Mouse (Mus musculus) lung, postnatal 10 days (tissue): Measurements from ENCODE around the gene Galnt14.
A peak's percentile ranks its signal among the peaks of the same experiment; 100 is the strongest.

Source experiments
- DNase-seq: peaks from one replicate; pipeline ENCODE4 v3.0.0; 2021

Galnt14 gene

DNA sequence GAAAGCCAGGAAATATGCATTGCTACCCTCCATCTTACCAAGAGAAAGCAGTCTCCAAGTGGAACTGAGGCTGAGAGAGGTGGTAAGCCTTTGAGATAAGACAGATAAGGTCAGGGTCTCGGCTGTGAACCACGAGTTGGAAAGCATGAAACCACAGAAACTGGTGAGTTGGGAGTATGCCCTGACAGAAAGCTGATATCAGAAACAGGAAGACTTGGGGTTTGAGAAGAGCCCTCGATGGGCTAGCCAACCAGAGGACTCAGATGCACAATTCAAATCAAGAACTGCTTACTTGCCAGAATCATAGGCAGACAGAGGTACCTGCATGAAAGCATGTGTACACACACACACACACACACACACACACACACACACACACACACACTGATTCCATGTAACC is 47.0 kb downstream of the Galnt14 start:
- DNase-seq: no peak

DNA sequence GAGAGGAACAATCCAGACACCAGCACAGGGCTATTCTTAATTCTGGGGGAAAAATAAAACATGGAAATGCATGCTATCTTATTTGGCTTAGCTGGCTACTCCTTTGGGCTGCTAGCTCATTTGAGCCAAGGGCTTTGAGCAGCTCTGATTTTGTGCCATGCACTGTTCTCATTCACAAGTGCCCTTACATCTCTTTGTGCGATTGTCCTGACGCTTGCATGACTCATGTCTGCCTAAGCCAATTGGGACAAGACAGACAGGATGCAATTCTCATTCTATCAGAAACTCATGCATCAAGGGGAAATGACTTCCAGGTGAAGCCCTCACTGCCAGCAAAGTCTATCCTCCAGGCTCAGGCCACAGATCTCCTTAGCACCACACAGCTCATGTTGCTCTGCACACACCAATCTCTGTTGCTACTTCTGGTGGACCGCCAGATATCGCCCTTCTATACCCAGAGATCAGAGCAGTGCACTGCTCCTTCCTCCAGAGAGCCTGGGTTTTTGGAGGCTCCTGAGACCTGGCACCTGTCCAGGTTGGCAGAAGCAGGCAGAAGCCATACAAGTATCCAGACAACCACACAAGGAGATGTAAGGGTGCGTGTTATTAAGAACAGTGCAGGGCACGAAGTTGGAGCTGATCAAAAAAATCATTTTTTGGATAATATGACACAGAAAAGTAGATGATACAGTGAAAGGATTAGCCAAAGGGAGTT is 51.4 kb downstream of the Galnt14 start:
- DNase-seq: no peak

DNA sequence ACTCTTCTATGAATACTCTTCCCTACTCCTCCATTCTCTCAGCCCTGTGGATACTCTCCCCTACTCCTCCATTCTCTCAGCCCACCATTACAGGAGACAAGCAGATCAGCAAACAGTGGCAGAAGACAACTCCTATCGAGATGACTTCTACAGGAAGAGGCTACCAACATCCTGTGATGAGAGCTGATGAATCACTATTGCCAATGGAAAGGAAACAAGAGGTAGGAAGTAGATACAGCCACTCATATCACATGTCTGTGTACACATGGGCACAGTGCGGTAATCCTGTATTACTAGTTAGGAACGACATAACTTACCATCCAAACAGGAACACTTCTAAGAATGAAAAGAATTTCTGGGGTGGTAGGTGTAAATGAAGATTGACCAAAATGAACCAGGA is 53.9 kb downstream of the Galnt14 start:
- DNase-seq: no peak

- no peak for DNase-seq
Observed at GRCm38 (mm10) chr17:73654261-73654660, 56.0 kb downstream of the Galnt14 start.

- DNase-seq: no peak
Observed at GRCm38 (mm10) chr17:73649371-73649770, 60.9 kb downstream of the Galnt14 start.

DNA sequence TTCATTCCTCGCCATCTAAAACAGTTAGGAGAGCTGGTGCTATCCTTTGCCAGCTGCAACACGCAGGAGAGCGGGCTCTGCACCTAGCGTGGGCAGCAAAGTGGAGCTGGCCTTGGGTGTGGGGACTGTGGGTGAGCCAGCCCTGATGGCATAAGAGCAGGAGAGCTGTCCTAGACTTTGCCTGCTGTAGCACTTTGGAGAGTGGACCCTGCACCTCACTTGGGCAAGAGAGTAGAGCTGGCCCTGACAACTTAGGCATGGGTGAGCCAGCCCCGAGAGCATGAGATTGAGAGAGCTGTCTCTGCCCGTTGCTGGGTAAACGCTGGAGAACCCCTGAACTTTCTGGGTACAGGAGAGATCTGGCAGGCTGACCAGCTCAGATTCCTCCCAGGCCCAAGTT is 68.6 kb downstream of the Galnt14 start:
- no peak for DNase-seq

DNA sequence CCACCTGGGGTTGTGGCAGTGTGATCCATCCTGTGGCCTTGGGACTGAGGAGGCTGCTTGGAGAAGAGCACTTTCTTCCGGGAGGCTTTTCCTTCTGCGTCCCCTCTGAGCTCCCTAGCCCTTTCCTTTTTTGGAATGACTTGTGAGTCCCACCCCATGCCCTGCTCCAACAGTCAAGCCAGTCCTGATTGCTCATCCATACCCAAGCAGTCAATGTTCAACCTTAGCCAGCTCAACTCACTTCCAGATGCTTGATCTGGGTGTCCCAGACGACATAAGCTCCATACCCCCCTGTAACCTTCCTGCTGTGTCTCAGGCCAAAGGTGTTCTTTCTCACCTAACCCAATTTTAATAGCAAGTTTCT is 70.2 kb downstream of the Galnt14 start:
- no peak for DNase-seq

DNA sequence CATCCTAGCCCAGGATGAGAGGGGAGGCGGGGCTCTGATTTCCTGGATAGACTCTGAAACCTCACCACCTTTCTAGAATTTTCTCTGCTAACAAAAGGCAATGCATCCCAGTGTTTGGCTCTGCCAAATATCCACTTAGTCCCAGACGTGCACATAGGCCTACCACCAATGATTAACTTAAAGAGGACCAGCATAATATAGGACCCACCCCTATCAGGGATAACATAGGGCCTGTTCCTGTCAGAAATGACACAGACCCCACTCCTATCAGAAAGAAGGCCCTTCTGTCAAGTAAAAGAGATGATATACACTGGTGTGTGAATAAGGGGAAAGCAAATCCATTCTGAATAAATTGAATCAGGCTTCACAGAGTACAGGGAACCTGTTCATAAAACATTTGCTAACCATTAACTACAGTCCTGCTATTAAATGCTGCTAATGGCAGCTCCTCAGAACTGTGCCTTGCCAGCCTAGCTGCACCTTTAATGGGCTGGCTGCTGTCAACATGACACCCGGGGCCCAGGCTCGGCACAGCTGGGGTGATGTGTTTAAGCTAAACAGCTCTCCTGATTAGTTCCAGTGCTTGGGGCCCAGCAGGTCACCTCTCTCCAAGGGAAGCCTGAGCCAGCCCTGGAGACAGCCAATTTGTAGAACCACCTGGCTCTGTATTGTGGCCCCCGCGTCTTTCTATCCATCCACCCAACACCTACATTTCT is 70.7 kb downstream of the Galnt14 start:
- no peak for DNase-seq

DNA sequence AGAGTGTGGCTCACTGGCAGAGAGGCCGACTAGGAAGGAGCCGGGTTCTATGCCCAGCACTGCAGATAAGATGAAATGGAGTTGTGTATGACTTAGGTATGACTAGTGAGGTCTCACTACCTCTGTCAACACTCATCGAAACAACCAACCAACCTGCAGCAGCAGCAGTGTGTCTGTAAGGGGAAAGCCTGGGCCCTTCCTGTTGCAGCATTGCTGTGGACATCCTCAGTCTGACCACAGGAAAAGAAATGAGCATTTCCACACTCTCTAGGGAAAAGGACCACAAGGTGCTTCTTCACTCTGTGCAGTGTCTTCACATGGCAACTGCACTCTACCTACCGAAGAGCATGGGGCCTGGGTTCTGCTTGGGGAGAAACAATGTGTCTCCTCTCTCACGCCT is 73.3 kb downstream of the Galnt14 start:
- no peak for DNase-seq

DNA sequence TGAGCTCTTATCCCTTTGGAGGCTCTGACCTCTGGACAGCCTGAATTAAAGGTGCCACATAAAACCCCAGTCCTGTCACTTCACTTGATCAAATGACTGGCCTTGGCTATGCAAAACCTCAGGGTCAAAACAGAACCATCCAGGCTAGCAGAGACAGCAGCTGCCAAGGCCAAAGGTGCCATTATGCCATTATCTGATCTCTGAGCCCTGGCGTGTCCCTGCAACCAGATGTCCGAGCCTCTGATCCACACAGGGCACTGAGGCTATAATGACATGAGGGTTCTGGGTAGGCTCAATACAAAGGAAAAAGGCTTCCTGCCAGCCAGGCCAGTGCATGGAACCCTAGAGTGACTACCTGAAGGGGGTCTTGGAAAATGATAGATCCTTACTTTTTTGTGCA is 75.4 kb downstream of the Galnt14 start:
- no peak for DNase-seq

GRCm38 (mm10) chr17:73633991-73634710 is 76.1 kb downstream of the Galnt14 start:
- no peak for DNase-seq

GRCm38 (mm10) chr17:73628263-73628914 is 81.9 kb downstream of the Galnt14 start:
- DNase-seq: no peak

- DNase-seq: no peak
Observed at GRCm38 (mm10) chr17:73626912-73627311, 83.3 kb downstream of the Galnt14 start.

DNA sequence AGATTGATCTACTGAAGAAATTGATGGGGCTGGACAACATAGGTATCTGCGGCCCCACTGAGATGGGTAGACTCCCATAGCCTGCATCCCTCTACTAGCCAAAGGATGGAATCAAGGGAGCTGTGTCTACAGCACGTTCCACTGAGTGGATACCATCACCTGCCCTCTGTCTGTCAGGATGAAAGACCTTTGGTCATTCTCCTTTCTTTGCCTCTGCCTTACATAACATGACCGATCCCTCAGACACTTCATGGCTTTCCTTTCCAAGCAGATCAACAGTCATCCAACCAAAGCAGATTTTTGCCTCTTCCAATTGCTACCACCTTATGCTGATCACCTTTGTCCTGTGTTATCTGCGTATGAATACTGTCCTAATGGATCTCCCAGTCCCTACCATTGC is 90.2 kb downstream of the Galnt14 start:
- DNase-seq: no peak

DNA sequence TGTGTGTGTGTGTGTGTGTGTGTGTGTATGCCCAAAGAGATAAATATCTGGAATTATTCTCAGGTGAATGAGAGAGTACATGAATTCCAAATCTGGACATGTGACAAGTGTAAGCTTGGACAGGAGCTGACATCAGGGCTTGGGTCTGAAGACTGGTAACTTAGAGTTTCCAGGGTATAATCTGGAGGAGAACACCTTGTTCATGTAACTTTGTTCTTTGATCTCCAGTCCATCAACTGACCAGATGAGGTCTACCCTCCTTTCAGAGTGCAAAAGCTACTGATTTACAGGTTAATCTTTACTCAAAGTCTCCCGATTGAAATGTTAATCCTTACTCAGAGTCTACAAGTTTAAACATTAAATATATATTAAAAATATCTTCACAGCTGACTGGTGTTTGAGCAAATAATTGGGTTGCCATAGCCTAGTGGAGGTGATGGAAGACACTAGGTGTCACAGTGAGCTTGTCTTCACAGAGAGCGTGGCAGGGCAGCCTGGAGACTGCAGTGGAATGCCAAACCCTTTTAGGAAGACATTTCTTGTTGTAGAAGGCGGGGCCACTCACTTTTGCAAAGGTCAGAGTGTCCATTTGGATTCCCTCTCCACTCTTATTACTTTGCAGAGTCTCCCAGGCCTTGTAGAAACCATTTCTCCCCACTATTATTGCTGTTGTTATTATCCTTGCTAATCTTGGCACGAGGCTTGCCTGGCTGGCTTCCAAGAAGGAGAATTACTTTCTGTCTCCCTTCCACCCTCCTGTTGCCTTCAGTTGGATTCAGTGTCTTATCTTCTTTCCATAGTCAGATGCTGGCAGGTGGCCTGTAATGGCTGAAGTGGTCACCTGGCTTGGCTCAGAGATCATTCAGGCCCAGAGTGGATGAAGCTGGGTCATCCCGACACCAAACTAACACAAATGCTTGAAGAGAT is 107.4 kb downstream of the Galnt14 start:
- DNase-seq: peak; percentile 3

DNA sequence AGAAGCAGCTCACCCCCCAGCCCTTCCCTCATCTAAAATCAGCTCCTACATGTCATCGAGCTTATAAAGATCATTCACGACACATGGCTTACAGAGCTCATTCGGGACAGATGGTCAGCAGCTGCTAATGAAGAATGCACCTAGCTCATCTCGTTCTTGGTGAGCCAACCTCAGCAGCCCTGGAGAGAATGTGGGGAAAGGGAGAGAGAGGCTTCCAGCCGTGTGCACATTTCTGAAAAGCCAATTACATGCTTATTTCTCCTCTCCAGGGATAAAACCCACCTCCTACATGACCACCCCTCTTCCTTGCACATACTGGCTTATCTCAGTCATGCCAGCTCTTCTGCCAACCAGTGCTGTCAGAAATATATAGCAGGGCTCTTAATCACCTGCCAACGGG is 110.3 kb downstream of the Galnt14 start:
- DNase-seq: no peak

DNA sequence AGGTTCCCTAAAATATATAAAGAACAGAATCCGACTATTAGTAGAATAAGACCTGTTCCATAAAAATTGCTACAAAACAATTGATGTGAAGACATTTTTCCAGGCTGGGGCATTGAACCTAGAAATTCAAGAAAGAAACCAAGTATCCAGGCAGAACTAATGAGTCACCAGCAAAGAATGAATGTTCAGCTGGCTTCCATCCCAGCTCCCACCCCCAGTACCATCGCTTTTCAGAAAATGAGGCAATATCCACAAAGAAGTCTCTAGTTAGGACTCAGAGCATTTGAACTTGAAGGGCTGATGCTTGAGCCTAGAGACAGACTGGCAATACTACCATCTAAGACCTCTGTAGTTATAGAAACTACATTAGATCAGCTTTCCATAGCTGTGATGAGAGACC is 118.2 kb downstream of the Galnt14 start:
- no peak for DNase-seq

- no peak for DNase-seq
Observed at GRCm38 (mm10) chr17:73587573-73587972, 122.7 kb downstream of the Galnt14 start.

GRCm38 (mm10) chr17:73574186-73574585 is 136.1 kb downstream of the Galnt14 start:
- no peak for DNase-seq

- DNase-seq: no peak
Observed at GRCm38 (mm10) chr17:73572881-73573280, 137.4 kb downstream of the Galnt14 start.

DNA sequence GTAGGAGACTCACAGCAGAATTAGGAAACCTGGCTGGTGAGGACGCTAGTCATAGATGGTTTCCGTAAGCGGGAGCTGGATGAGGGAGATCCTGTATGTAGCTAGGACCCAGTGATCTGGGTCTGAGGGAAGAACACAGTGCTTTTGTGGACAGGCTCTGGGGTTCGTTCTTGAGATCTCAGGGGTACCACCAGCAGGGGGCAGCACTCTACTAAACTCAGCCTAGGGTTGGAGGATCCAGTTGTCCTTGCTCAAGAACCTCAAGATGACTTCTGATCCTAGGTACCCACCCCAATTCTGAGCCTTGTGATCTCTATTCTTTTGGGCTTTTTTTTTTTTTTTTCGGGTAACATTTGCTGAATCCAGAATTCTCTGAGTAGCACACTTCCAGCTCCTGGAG is 137.8 kb downstream of the Galnt14 start:
- DNase-seq: peak; percentile 46

GRCm38 (mm10) chr17:73571961-73572360 is 138.3 kb downstream of the Galnt14 start:
- DNase-seq: no peak
